Mouse (Mus musculus) forebrain, embryonic 16.5 days (tissue): Measurements from ENCODE around the gene Tecpr2. TPM values are rescaled to one million over a fixed set of nuclear protein-coding genes. Genes with fewer than 3 reads are reported as not detected.

Source experiments
- ATAC-seq: fragments of 200-750 bp; cut with Nextera tagmentation; 2 replicates; pipeline ENCODE4 v1.8.0; 2017; ENCODE audit warnings: mild to moderate bottlenecking, moderate library complexity
- H3K27ac ChIP-seq: fragments of 300-500 bp; sonication (generic); 2 replicates; pipeline ENCODE4 v1.5.1; 2014; ENCODE audit warnings: low read length, control low read depth
- H3K27me3 ChIP-seq: fragments of 300-500 bp; sonication (generic); replicated peaks from 2 replicates; pipeline ENCODE4 v1.6.1; 2014; ENCODE audit warnings: low read length; ENCODE audit not compliant: control insufficient read depth, insufficient read depth
- H3K36me3 ChIP-seq: fragments of 300-500 bp; sonication (generic); 2 replicates; pipeline ENCODE4 v1.6.1; 2014; ENCODE audit not compliant: control insufficient read depth, insufficient read depth
- H3K4me1 ChIP-seq: fragments of 300-500 bp; sonication (generic); replicated peaks from 2 replicates; pipeline ENCODE4 v1.6.1; 2014; ENCODE audit warnings: low read length; ENCODE audit not compliant: control insufficient read depth, insufficient read depth
- H3K4me2 ChIP-seq: fragments of 300-500 bp; sonication (generic); 2 replicates; pipeline ENCODE4 v1.6.1; 2014; ENCODE audit warnings: mild to moderate bottlenecking, low read length, control low read depth
- H3K4me3 ChIP-seq: fragments of 300-500 bp; sonication (generic); replicated peaks from 2 replicates; pipeline ENCODE4 v1.5.1; 2014; ENCODE audit warnings: mild to moderate bottlenecking, low read length, control low read depth
- H3K9ac ChIP-seq: fragments of 300-500 bp; sonication (generic); replicated peaks from 2 replicates; pipeline ENCODE4 v1.6.1; 2014; ENCODE audit warnings: low read depth, low read length, control low read depth
- H3K9me3 ChIP-seq: fragments of 300-500 bp; sonication (generic); 2 replicates; pipeline ENCODE4 v1.6.1; 2016; ENCODE audit warnings: low read length; ENCODE audit not compliant: control insufficient read depth
- WGBS: fragments of 180-500 bp; shearing (Covaris S2); extraction: QIAGEN DNeasy Blood & Tissue Kit; methylation state at CpG from one replicate; pipeline ENCODE4 v1.1.7; 2014; 5-methylcytosine and 5-hydroxymethylcytosine counted together
- polyA plus RNA-seq: library from polyadenylated mRNA; unstranded; fragments of >200 nt; fragmentation: Nextera tagmentation; extraction: Ambion mirVana; gene quantifications from 2 replicates; pipeline ENCODE4 v1.2.1, GENCODE M21; 2015

Tecpr2 gene
- polyA plus RNA-seq, 1 experiment from 2014 or later: 9.3 TPM

- whole genome bisulfite sequencing: 24% methylated on average over 1 of the region's 1 CpGs
- Histone ChIP-seq H3K4me1 (no peaks in the 10 kb centered on the region), H3K9ac (no peak overlapping the region), H3K4me2 (no peak overlapping the region), H3K9me3 (no peaks in the 10 kb centered on the region), H3K27me3 (no peaks in the 10 kb centered on the region), H3K27ac (no peak overlapping the region), H3K4me3 (no peak overlapping the region), H3K36me3 (no peaks in the 10 kb centered on the region)
- ATAC-seq: no peak
Observed at GRCm38 (mm10) chr12:111021138-111021537, 132.1 kb downstream of the Tecpr2 start.

- no peaks in the 10 kb centered on the region for H3K9me3 ChIP-seq
- H3K4me2 ChIP-seq: no peak overlapping the region
- H3K36me3 ChIP-seq: no peaks in the 10 kb centered on the region
- no peak overlapping the region for H3K9ac ChIP-seq
- no peaks in the 10 kb centered on the region for H3K27me3 ChIP-seq
- H3K27ac ChIP-seq: no peak overlapping the region
- no peak overlapping the region for H3K4me3 ChIP-seq
- no peaks in the 10 kb centered on the region for H3K4me1 ChIP-seq
- 64% methylated on average over 3 of the region's 3 CpGs for WGBS
- ATAC-seq: no peak
Observed at GRCm38 (mm10) chr12:111021577-111021976, 132.5 kb downstream of the Tecpr2 start.

Other genes with a start within 250 kb of the Tecpr2 start
- 0.23 and 0.26 TPM in 2 replicates for gene 1700001K19Rik, start 206.6 kb upstream of the Tecpr2 start, polyA plus RNA-seq
- gene Hsp90aa1, start 186.5 kb upstream of the Tecpr2 start, polyA plus RNA-seq: 1,235 and 1,237 TPM in 2 replicates
- 30.1 and 30.9 TPM in 2 replicates for gene Wdr20, start 151.3 kb upstream of the Tecpr2 start, polyA plus RNA-seq
- 13.4 and 13.6 TPM in 2 replicates for gene Mok, start 48.3 kb upstream of the Tecpr2 start, polyA plus RNA-seq
- 3.2 and 3.3 TPM in 2 replicates for gene Zfp839, start 39.0 kb upstream of the Tecpr2 start, polyA plus RNA-seq
- gene Cinp, start 119 bp upstream of the Tecpr2 start, polyA plus RNA-seq: 76.1 and 87.1 TPM in 2 replicates
- gene Ankrd9, start 89.8 kb downstream of the Tecpr2 start, polyA plus RNA-seq: 6.1 TPM in 2 replicates
- gene Rcor1, start 150.1 kb downstream of the Tecpr2 start, polyA plus RNA-seq: 7.6 and 8.3 TPM in 2 replicates